Comparison of ENCODE assay signal across 20 mouse cellular contexts in the genomic region with DNA sequence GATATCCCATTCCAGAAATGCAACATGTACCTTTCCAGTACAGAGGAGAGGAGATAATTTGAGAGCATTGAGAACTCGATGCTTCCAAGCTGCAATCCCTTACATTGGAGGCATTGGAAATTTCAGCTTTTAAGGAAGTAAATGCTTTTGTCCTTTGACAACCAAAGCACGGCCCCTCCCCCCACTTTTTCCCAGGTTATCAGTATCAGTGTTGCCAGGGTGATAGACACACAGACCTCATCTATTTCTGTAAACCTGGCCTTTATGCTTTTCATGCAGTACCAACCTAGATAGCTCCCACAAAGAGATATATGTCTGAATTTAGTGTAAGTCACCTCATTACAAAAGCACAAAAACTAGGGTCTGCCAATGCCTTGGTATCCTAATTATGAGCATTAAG.
DNase-seq lines count a peak whose midpoint lies in the region; ATAC-seq lines count a peak whose summit lies in the region.
"Had no signal": no experiment of that assay in that cellular context is flagged by ENCODE, and none has a peak within 500 bp of the region (broad histone marks: within the 10 kb centered on the region; RNA-seq: fewer than 3 reads in every experiment).

No protein-coding gene starts in this region.

- no peak overlapping the region for H3K4me2 ChIP-seq in forebrain, embryonic 15.5 days (replicated peaks)
- H3K4me2 ChIP-seq in forebrain, embryonic 16.5 days (ENCODE audit: low read length), result no peak overlapping the region
- no peak overlapping the region for H3K4me2 ChIP-seq in midbrain, embryonic 12.5 days (replicated peaks)
- no peak overlapping the region; the same call in 1 of the 2 replicates for H3K4me2 ChIP-seq in hindbrain, embryonic 14.5 days (replicated peaks)
- no peak overlapping the region for H3K4me2 ChIP-seq in midbrain, embryonic 16.5 days (ENCODE audit: low read length)
- H3K4me2 ChIP-seq: embryonic facial prominence, embryonic 13.5 days; heart, embryonic 13.5 days; limb, embryonic 12.5 days; liver, embryonic 12.5 days had no signal

- no peaks in the 10 kb centered on the region for H3K36me3 ChIP-seq in forebrain, embryonic 15.5 days
- H3K36me3 ChIP-seq in forebrain, embryonic 16.5 days (ENCODE audit: control insufficient read depth, insufficient read depth), result no peaks in the 10 kb centered on the region
- H3K36me3 ChIP-seq in midbrain, embryonic 12.5 days, result no peaks in the 10 kb centered on the region
- H3K36me3 ChIP-seq in midbrain, embryonic 10.5 days, result no peaks in the 10 kb centered on the region
- no peaks in the 10 kb centered on the region for H3K36me3 ChIP-seq in hindbrain, embryonic 14.5 days (replicated peaks; ENCODE audit: control insufficient read depth, insufficient read depth)
- H3K36me3 ChIP-seq in midbrain, embryonic 16.5 days (ENCODE audit: control insufficient read depth, insufficient read depth, low read length), result no peaks in the 10 kb centered on the region
- H3K36me3 ChIP-seq: embryonic facial prominence, embryonic 13.5 days; heart, embryonic 13.5 days; limb, embryonic 12.5 days; liver, embryonic 12.5 days had no signal

- no peak overlapping the region for H3K27ac ChIP-seq in forebrain, embryonic 15.5 days (replicated peaks)
- H3K27ac ChIP-seq in forebrain, embryonic 16.5 days (ENCODE audit: low read length), result no peak overlapping the region
- H3K27ac ChIP-seq in midbrain, embryonic 12.5 days (replicated peaks), result no peak overlapping the region
- H3K27ac ChIP-seq in midbrain, embryonic 10.5 days (replicated peaks), result no peak overlapping the region
- peak overlapping the region; percentile 72 for H3K27ac ChIP-seq in hindbrain, embryonic 14.5 days
- peak overlapping the region; percentile 47 for H3K27ac ChIP-seq in midbrain, embryonic 16.5 days (ENCODE audit: low read length)
- H3K27ac ChIP-seq: embryonic facial prominence, embryonic 13.5 days; heart, embryonic 13.5 days; limb, embryonic 12.5 days; liver, embryonic 12.5 days had no signal

- DNase-seq in midbrain, embryonic 10.5 days (ENCODE audit: low spot score), result no peak
- no peak for DNase-seq in hindbrain, embryonic 14.5 days (ENCODE audit: low spot score)
- DNase-seq in adrenal gland, postnatal 14 days, result no peak
- DNase-seq: cerebellum, adult 9-10 months; gastrocnemius, postnatal 14 days; heart, adult 18-20 months; kidney, adult 9 months; kidney, postnatal 36 days; lung, adult 2 months; lung, postnatal 36 days; spleen, adult 18-20 months; thymus, adult 18-20 months had no signal

- H3K4me3 ChIP-seq in forebrain, embryonic 15.5 days, result no peak overlapping the region
- H3K4me3 ChIP-seq in forebrain, embryonic 16.5 days (replicated peaks; ENCODE audit: low read length), result no peak overlapping the region
- no peak overlapping the region for H3K4me3 ChIP-seq in midbrain, embryonic 12.5 days
- no peak overlapping the region for H3K4me3 ChIP-seq in midbrain, embryonic 10.5 days
- H3K4me3 ChIP-seq in hindbrain, embryonic 14.5 days (replicated peaks; ENCODE audit: low read length), result no peak overlapping the region
- no peak overlapping the region for H3K4me3 ChIP-seq in midbrain, embryonic 16.5 days (ENCODE audit: low read depth, low read length)
- H3K4me3 ChIP-seq: embryonic facial prominence, embryonic 13.5 days; heart, embryonic 13.5 days; limb, embryonic 12.5 days; liver, embryonic 12.5 days had no signal

- ATAC-seq in forebrain, embryonic 15.5 days (replicated peaks), result 0 out of 2 replicates have a peak, but pooled peaks have one; percentile 15
- no peak for ATAC-seq in forebrain, embryonic 16.5 days
- ATAC-seq in midbrain, embryonic 12.5 days (ENCODE audit: low FRiP score, low read depth), result 0 out of 2 replicates have a peak, but pooled peaks have one; percentile 34
- no peak for ATAC-seq in hindbrain, embryonic 14.5 days (ENCODE audit: low FRiP score)
- no peak for ATAC-seq in midbrain, embryonic 16.5 days
- ATAC-seq: liver, embryonic 12.5 days had no signal

- H3K4me1 ChIP-seq in forebrain, embryonic 15.5 days, result peaks cover 7% of the 10 kb centered on the region
- peaks cover 3% of the 10 kb centered on the region; the same call in 1 of the 2 replicates for H3K4me1 ChIP-seq in forebrain, embryonic 16.5 days (replicated peaks; ENCODE audit: control insufficient read depth, insufficient read depth, low read length)
- H3K4me1 ChIP-seq in midbrain, embryonic 12.5 days, result peaks cover 3% of the 10 kb centered on the region
- peaks cover 4% of the 10 kb centered on the region; the same call in 1 of the 2 replicates for H3K4me1 ChIP-seq in midbrain, embryonic 10.5 days
- peaks cover 11% of the 10 kb centered on the region for H3K4me1 ChIP-seq in hindbrain, embryonic 14.5 days (replicated peaks; ENCODE audit: control insufficient read depth, insufficient read depth, low read length)
- H3K4me1 ChIP-seq in midbrain, embryonic 16.5 days (ENCODE audit: control insufficient read depth, insufficient read depth, low read length), result peaks cover 13% of the 10 kb centered on the region
- H3K4me1 ChIP-seq: embryonic facial prominence, embryonic 13.5 days; heart, embryonic 13.5 days; limb, embryonic 12.5 days; liver, embryonic 12.5 days had no signal

- no peaks in the 10 kb centered on the region for H3K9me3 ChIP-seq in forebrain, embryonic 15.5 days
- H3K9me3 ChIP-seq in forebrain, embryonic 16.5 days (ENCODE audit: control insufficient read depth, low read length), result no peaks in the 10 kb centered on the region
- H3K9me3 ChIP-seq in midbrain, embryonic 12.5 days, result no peaks in the 10 kb centered on the region
- no peaks in the 10 kb centered on the region for H3K9me3 ChIP-seq in midbrain, embryonic 10.5 days (replicated peaks)
- H3K9me3 ChIP-seq in hindbrain, embryonic 14.5 days (ENCODE audit: control insufficient read depth, low read length), result no peaks in the 10 kb centered on the region
- no peaks in the 10 kb centered on the region for H3K9me3 ChIP-seq in midbrain, embryonic 16.5 days (replicated peaks; ENCODE audit: control insufficient read depth, low read length, poor library complexity, severe bottlenecking)
- H3K9me3 ChIP-seq: embryonic facial prominence, embryonic 13.5 days; heart, embryonic 13.5 days; limb, embryonic 12.5 days; liver, embryonic 12.5 days had no signal

- H3K27me3 ChIP-seq in forebrain, embryonic 15.5 days, result no peaks in the 10 kb centered on the region
- H3K27me3 ChIP-seq in forebrain, embryonic 16.5 days (replicated peaks; ENCODE audit: control insufficient read depth, insufficient read depth, low read length), result no peaks in the 10 kb centered on the region
- no peaks in the 10 kb centered on the region for H3K27me3 ChIP-seq in midbrain, embryonic 12.5 days
- H3K27me3 ChIP-seq in midbrain, embryonic 10.5 days (ENCODE audit: low read depth, poor library complexity, severe bottlenecking), result no peaks in the 10 kb centered on the region
- H3K27me3 ChIP-seq in hindbrain, embryonic 14.5 days (ENCODE audit: control insufficient read depth, insufficient read depth, low read length), result no peaks in the 10 kb centered on the region
- no peaks in the 10 kb centered on the region for H3K27me3 ChIP-seq in midbrain, embryonic 16.5 days (ENCODE audit: control insufficient read depth, insufficient read depth, low read depth, low read length)
- H3K27me3 ChIP-seq: embryonic facial prominence, embryonic 13.5 days; heart, embryonic 13.5 days; limb, embryonic 12.5 days; liver, embryonic 12.5 days had no signal

- no peak overlapping the region for H3K9ac ChIP-seq in forebrain, embryonic 15.5 days (replicated peaks)
- no peak overlapping the region for H3K9ac ChIP-seq in forebrain, embryonic 16.5 days (replicated peaks; ENCODE audit: low read depth, low read length)
- H3K9ac ChIP-seq in midbrain, embryonic 12.5 days (replicated peaks), result no peak overlapping the region
- no peak overlapping the region for H3K9ac ChIP-seq in hindbrain, embryonic 14.5 days
- no peak overlapping the region for H3K9ac ChIP-seq in midbrain, embryonic 16.5 days (ENCODE audit: low read depth, low read length)
- H3K9ac ChIP-seq: embryonic facial prominence, embryonic 13.5 days; heart, embryonic 13.5 days; limb, embryonic 12.5 days; liver, embryonic 12.5 days had no signal

- WGBS in forebrain, embryonic 15.5 days, result 38% methylated on average over 2 of the region's 2 CpGs
- 34% methylated on average over 2 of the region's 2 CpGs for WGBS in forebrain, embryonic 16.5 days
- 64% methylated on average over 2 of the region's 2 CpGs for WGBS in midbrain, embryonic 12.5 days
- 59% methylated on average over 2 of the region's 2 CpGs for WGBS in midbrain, embryonic 10.5 days
- WGBS in hindbrain, embryonic 14.5 days, result 41% methylated on average over 2 of the region's 2 CpGs
- WGBS in midbrain, embryonic 16.5 days, result 39% methylated on average over 2 of the region's 2 CpGs

Comparison
In these comparisons a context has a peak if more than half of its experiments do, and no peak if none do; other contexts are left out.
1. ATAC-seq: peak in forebrain, embryonic 15.5 days (single experiment) and midbrain, embryonic 12.5 days (single experiment); none in forebrain, embryonic 16.5 days (single experiment), hindbrain, embryonic 14.5 days (single experiment) and midbrain, embryonic 16.5 days (single experiment).
2. H3K27ac ChIP-seq: peak in hindbrain, embryonic 14.5 days (single experiment) and midbrain, embryonic 16.5 days (single experiment); none in forebrain, embryonic 15.5 days (single experiment), forebrain, embryonic 16.5 days (single experiment), midbrain, embryonic 12.5 days (single experiment) and midbrain, embryonic 10.5 days (single experiment).